Mouse (Mus musculus) stomach, postnatal 0 days (tissue): ENCODE data around the gene Astn2. TPM values are rescaled to one million over a fixed set of nuclear protein-coding genes. Genes with fewer than 3 reads are reported as not detected.

Experiments used
- ATAC-seq: fragments of 200-750 bp; cut with Nextera tagmentation; 2 replicates; pipeline ENCODE4 v1.8.0; 2017; ENCODE audit not compliant: low FRiP score, low TSS enrichment
- DNase-seq: peaks from one replicate; pipeline ENCODE4 v3.0.0-alpha.2; 2016; ENCODE audit warnings: low spot score
- H3K27ac ChIP-seq: fragments of 300-500 bp; sonication (generic); replicated peaks from 2 replicates; pipeline ENCODE4 v1.5.1; 2014; ENCODE audit warnings: mild to moderate bottlenecking, control low read depth
- H3K27me3 ChIP-seq: fragments of 300-500 bp; sonication (generic); 2 replicates; pipeline ENCODE4 v1.6.1; 2014; ENCODE audit warnings: low read length; ENCODE audit not compliant: control insufficient read depth, insufficient read depth
- H3K36me3 ChIP-seq: fragments of 300-500 bp; sonication (generic); 2 replicates; pipeline ENCODE4 v1.6.1; 2014; ENCODE audit warnings: low read length, mixed read lengths; ENCODE audit not compliant: control insufficient read depth, insufficient read depth
- H3K4me1 ChIP-seq: fragments of 300-500 bp; sonication (generic); replicated peaks from 2 replicates; pipeline ENCODE4 v1.6.1; 2014; ENCODE audit warnings: antibody characterized with exemption; ENCODE audit not compliant: control insufficient read depth, insufficient read depth
- H3K4me2 ChIP-seq: fragments of 300-500 bp; sonication (generic); replicated peaks from 2 replicates; pipeline ENCODE4 v1.6.1; 2014; ENCODE audit warnings: low read depth, mild to moderate bottlenecking, control low read depth, moderate library complexity
- H3K4me3 ChIP-seq: fragments of 300-500 bp; sonication (generic); 2 replicates; pipeline ENCODE4 v1.5.1; 2014; ENCODE audit warnings: low read depth, low read length, control low read depth
- H3K9ac ChIP-seq: fragments of 300-500 bp; sonication (generic); 2 replicates; pipeline ENCODE4 v1.6.1; 2014; ENCODE audit warnings: mild to moderate bottlenecking, low read length, control low read depth, mixed read lengths
- H3K9me3 ChIP-seq: fragments of 300-500 bp; sonication (generic); 2 replicates; pipeline ENCODE4 v1.6.1; 2016; ENCODE audit warnings: low read length; ENCODE audit not compliant: control insufficient read depth
- CTCF ChIP-seq: IDR thresholded peaks from 2 replicates; pipeline ENCODE4 v1.5.1; 2016; ENCODE audit warnings: antibody characterized with exemption, low read depth, mild to moderate bottlenecking, moderate library complexity
- EP300 ChIP-seq: optimal IDR thresholded peaks from 2 replicates; pipeline ENCODE3; 2016; ENCODE audit warnings: antibody characterized with exemption
- WGBS: fragments of 180-500 bp; shearing (Covaris S2); extraction: QIAGEN DNeasy Blood & Tissue Kit; methylation state at CpG from one replicate; pipeline ENCODE4 v1.1.7; 2014; 5-methylcytosine and 5-hydroxymethylcytosine counted together
- polyA plus RNA-seq: library from polyadenylated mRNA; unstranded; fragments of >200 nt; fragmentation: Nextera tagmentation; extraction: Ambion mirVana; gene quantifications from 2 replicates; pipeline ENCODE4 v1.2.1, GENCODE M21; 2015

Astn2 gene
- polyA plus RNA-seq, 1 experiment from 2014 or later: 0.16 TPM

- no peaks in the 10 kb centered on the region for H3K9me3 ChIP-seq
- H3K27me3 ChIP-seq: no peaks in the 10 kb centered on the region
- no peak overlapping the region for H3K27ac ChIP-seq
- ATAC-seq (no peak), DNase-seq (no peak)
- TF ChIP-seq EP300: no peak
- TF ChIP-seq CTCF: no peak
- WGBS: 75% methylated on average over 3 of the region's 3 CpGs
- no peak overlapping the region for H3K4me2 ChIP-seq
- H3K9ac ChIP-seq: no peak overlapping the region
- no peak overlapping the region for H3K4me3 ChIP-seq
- H3K36me3 ChIP-seq: no peaks in the 10 kb centered on the region
- no peaks in the 10 kb centered on the region for H3K4me1 ChIP-seq
These were observed 278.2 kb downstream of the Astn2 start for GRCm38 (mm10) chr4:66126181-66126580.

GRCm38 (mm10) chr4:66122766-66123358, 281.5 kb downstream of the Astn2 start:
- H3K27me3 ChIP-seq: no peaks in the 10 kb centered on the region
- H3K4me2 ChIP-seq: no peak overlapping the region
- H3K36me3 ChIP-seq: no peaks in the 10 kb centered on the region
- no peaks in the 10 kb centered on the region for H3K4me1 ChIP-seq
- WGBS: 81% methylated on average over 7 of the region's 7 CpGs
- H3K9ac ChIP-seq: no peak overlapping the region
- DNase-seq: no peak
- no peak overlapping the region for H3K27ac ChIP-seq
- no peak for ATAC-seq
- no peaks in the 10 kb centered on the region for H3K9me3 ChIP-seq
- no peak overlapping the region for H3K4me3 ChIP-seq
- TF ChIP-seq EP300: no peak
- TF ChIP-seq CTCF: no peak

- H3K4me2 ChIP-seq: no peak overlapping the region
- H3K27me3 ChIP-seq: no peaks in the 10 kb centered on the region
- H3K9ac ChIP-seq: no peak overlapping the region
- 84% methylated on average over 2 of the region's 2 CpGs for WGBS
- no peak for ATAC-seq
- H3K9me3 ChIP-seq: no peaks in the 10 kb centered on the region
- no peak for DNase-seq
- H3K36me3 ChIP-seq: no peaks in the 10 kb centered on the region
- no peaks in the 10 kb centered on the region for H3K4me1 ChIP-seq
- H3K4me3 ChIP-seq: no peak overlapping the region
- H3K27ac ChIP-seq: no peak overlapping the region
- TF ChIP-seq CTCF (no peak), EP300 (no peak)
These were observed 290.2 kb downstream of the Astn2 start for GRCm38 (mm10) chr4:66114243-66114642.

GRCm38 (mm10) chr4:66102037-66102436, 302.4 kb downstream of the Astn2 start:
- H3K27ac ChIP-seq: no peak overlapping the region
- ATAC-seq (no peak), DNase-seq (no peak)
- no peaks in the 10 kb centered on the region for H3K9me3 ChIP-seq
- H3K4me2 ChIP-seq: no peak overlapping the region
- no peaks in the 10 kb centered on the region for H3K4me1 ChIP-seq
- H3K4me3 ChIP-seq: no peak overlapping the region
- no peaks in the 10 kb centered on the region for H3K36me3 ChIP-seq
- H3K9ac ChIP-seq: no peak overlapping the region
- H3K27me3 ChIP-seq: no peaks in the 10 kb centered on the region
- 65% methylated on average over 5 of the region's 5 CpGs for WGBS
- no peak for TF ChIP-seq EP300
- TF ChIP-seq CTCF: no peak

- ATAC-seq (no peak), DNase-seq (no peak)
- Histone ChIP-seq H3K27me3 (no peaks in the 10 kb centered on the region), H3K4me2 (no peak overlapping the region), H3K4me3 (no peak overlapping the region), H3K36me3 (no peaks in the 10 kb centered on the region), H3K4me1 (no peaks in the 10 kb centered on the region), H3K9ac (no peak overlapping the region), H3K9me3 (no peaks in the 10 kb centered on the region), H3K27ac (no peak overlapping the region)
- WGBS: 77% methylated on average over 1 of the region's 1 CpGs
- TF ChIP-seq CTCF (no peak), EP300 (no peak)
These were observed 306.8 kb downstream of the Astn2 start for GRCm38 (mm10) chr4:66097629-66098028.

GRCm38 (mm10) chr4:66096104-66096503, 308.3 kb downstream of the Astn2 start:
- no peak overlapping the region for H3K9ac ChIP-seq
- H3K4me2 ChIP-seq: no peak overlapping the region
- ATAC-seq (no peak), DNase-seq (no peak)
- H3K4me3 ChIP-seq: no peak overlapping the region
- H3K36me3 ChIP-seq: no peaks in the 10 kb centered on the region
- H3K4me1 ChIP-seq: no peaks in the 10 kb centered on the region
- TF ChIP-seq CTCF: no peak
- no peak for TF ChIP-seq EP300
- no peak overlapping the region for H3K27ac ChIP-seq
- no peaks in the 10 kb centered on the region for H3K27me3 ChIP-seq
- no peaks in the 10 kb centered on the region for H3K9me3 ChIP-seq
- 62% methylated on average over 2 of the region's 2 CpGs for WGBS
